Mouse (Mus musculus) erythroblast, embryonic 14.5 days (primary cell): ENCODE measurements around the gene Trim17. TPM values are rescaled to one million over a fixed set of nuclear protein-coding genes. Genes with fewer than 3 reads are reported as not detected.

Experiments
- H3K27me3 ChIP-seq: 2 replicates; pipeline ENCODE4 v1.6.1; 2012; ENCODE audit warnings: inconsistent platforms; ENCODE audit not compliant: control insufficient read depth
- H3K36me3 ChIP-seq: 2 replicates; pipeline ENCODE4 v1.6.1; 2012; ENCODE audit warnings: mild to moderate bottlenecking, inconsistent platforms; ENCODE audit not compliant: control insufficient read depth
- H3K4me1 ChIP-seq: 2 replicates; pipeline ENCODE4 v1.6.1; 2012; ENCODE audit warnings: inconsistent platforms; ENCODE audit not compliant: control insufficient read depth
- H3K4me3 ChIP-seq: replicated peaks from 2 replicates; pipeline ENCODE3; 2012; ENCODE audit warnings: moderate library complexity, mild to moderate bottlenecking, inconsistent platforms
- H3K9me3 ChIP-seq: 2 replicates; pipeline ENCODE4 v1.6.1; 2012; ENCODE audit warnings: low read length, inconsistent platforms, mixed read lengths; ENCODE audit not compliant: control insufficient read depth
- GATA1 ChIP-seq: IDR thresholded peaks from 2 replicates; pipeline ENCODE4 v1.6.1; 2012; ENCODE audit warnings: low read length, inconsistent platforms, mixed read lengths
- TAL1 ChIP-seq: IDR thresholded peaks from 3 replicates; pipeline ENCODE4 v1.6.1; 2012; ENCODE audit warnings: low read length, inconsistent platforms, mixed read lengths
- polyA plus RNA-seq: library from polyadenylated mRNA; stranded (reverse); fragments of >175 nt; gene quantifications from 2 replicates; pipeline ENCODE4 v1.2.3, GENCODE M21; 2012

Trim17 gene
- polyA plus RNA-seq, 1 experiment, result 0.14 TPM

DNA sequence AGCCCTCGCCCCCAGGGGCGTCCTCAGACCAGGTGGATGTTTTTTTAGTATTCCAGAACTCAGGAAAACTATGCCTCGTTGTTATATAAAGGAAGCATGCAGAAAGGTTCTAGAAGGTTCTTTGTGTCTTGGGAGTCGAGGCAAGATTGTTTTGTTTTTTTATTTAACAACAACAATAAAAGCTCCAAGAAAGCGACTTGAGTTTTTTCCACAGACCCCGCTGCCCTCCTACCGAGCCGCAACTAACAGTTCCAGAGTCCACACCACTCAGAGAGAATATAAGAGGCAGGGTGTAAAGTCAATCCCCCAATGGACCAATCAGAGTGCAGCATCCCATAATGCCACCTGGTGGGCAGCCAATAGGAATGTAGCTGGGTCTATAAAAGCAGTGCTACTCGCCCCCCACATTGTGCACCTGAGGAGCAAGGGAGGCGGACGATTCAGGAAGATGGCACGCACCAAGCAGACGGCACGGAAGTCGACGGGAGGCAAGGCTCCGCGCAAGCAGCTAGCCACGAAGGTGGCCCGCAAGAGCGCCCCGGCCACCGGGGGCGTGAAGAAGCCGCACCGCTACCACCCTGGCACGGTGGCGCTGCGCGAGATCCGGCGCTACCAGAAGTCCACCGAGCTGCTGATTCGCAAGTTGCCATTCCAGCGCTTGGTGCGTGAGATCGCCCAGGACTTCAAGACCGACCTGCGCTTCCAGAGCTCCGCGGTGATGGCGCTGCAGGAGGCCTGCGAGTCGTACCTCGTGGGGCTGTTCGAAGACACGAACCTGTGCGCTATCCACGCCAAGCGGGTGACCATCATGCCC, 7.1 kb downstream of the Trim17 start:
- H3K9me3 ChIP-seq, result peaks cover 16% of the 10 kb centered on the region
- peaks cover 25% of the 10 kb centered on the region for H3K36me3 ChIP-seq
- H3K4me1 ChIP-seq, result peaks cover 50% of the 10 kb centered on the region
- no peak overlapping the region for H3K4me3 ChIP-seq
- H3K27me3 ChIP-seq, result peaks cover 50% of the 10 kb centered on the region
- TF ChIP-seq GATA1 (no peak), TAL1 (no peak)

DNA sequence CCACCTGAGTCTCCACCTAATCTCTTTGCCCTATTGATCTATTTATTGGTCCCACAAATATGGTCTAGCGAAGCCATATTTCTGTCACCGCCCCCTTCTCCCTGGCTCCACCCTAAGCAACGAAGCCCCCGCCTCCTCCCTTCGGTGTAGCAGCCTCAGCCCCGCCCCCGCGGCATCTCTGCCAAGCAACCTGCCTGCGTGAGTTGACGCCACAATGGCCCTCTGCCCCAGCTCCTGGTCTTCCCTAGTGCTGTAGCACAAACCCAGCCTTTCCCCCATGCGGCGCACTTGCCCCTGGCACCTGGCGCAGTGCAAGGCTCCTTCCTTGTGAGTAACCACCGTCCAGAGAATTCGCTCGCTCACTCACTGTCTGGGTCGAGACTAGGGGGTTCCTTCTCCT, 9.1 kb downstream of the Trim17 start:
- H3K4me3 ChIP-seq, result no peak overlapping the region
- peaks cover 50% of the 10 kb centered on the region for H3K27me3 ChIP-seq
- peaks cover 7% of the 10 kb centered on the region for H3K36me3 ChIP-seq
- H3K9me3 ChIP-seq, result peaks cover 16% of the 10 kb centered on the region
- H3K4me1 ChIP-seq, result peaks cover 34% of the 10 kb centered on the region
- no peak for TF ChIP-seq TAL1
- TF ChIP-seq GATA1, result no peak

DNA sequence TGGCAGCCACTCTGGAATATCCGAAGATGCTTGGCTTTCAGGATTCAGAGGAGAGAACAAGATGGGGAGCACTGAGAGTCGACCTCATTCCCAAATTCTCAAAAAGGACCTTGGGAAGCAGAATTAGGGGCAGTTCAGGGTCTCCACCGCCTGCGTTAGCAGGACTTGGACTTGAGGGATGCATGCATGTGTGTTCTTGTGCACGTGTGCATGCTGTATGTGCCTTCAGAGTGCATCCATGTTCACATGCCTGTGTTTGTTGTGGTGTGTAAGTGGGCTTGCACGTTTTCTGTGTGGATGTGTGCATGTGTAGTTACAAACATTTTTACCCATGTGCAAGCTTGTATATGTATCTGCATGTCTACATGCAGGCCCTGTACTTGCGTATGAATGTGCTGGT, 9.7 kb downstream of the Trim17 start:
- no peak for TF ChIP-seq GATA1
- TF ChIP-seq TAL1, result no peak
- peaks cover 32% of the 10 kb centered on the region for H3K4me1 ChIP-seq

DNA sequence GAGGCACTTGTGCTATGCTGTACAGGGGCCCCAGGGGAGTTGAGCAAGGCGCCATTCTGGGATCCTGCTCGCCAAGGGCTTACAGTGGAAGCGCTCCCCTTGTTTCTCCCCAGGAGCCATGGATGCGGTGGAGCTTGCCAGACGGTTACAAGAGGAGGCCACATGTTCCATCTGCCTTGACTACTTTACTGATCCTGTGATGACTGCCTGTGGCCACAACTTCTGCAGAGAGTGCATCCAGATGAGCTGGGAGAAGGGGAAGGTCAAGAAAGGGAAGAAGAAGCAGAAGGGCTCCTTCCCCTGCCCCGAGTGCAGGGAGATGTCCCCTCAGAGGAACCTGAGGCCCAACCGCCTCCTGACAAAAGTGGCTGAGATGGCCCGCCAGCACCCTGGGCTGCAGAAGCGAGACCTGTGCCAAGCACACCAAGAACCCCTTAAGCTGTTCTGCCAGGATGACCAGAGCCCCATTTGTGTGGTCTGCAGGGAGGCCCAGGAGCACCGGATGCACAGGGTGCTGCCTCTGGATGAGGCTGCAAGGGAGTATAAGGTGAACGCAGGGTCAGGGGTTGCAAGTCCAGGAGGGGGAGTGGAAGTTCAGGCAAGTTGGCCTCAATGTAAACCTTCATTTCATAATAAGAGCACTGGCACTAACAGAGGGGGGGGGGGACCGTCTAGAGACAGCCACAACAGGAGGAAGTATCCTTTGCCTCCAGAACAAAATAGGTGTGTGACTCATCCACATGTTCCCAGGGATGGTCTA, 10.7 kb downstream of the Trim17 start:
- Histone ChIP-seq H3K27me3 (peaks cover 49% of the 10 kb centered on the region), H3K4me3 (no peak overlapping the region), H3K9me3 (peaks cover 16% of the 10 kb centered on the region), H3K36me3 (peaks cover 12% of the 10 kb centered on the region), H3K4me1 (peaks cover 25% of the 10 kb centered on the region)
- TF ChIP-seq GATA1 (no peak), TAL1 (no peak)

More for the DNA sequence above, 9.7 kb downstream of the Trim17 start:
- H3K36me3 ChIP-seq, result peaks cover 6% of the 10 kb centered on the region
- peaks cover 50% of the 10 kb centered on the region for H3K27me3 ChIP-seq
- peaks cover 16% of the 10 kb centered on the region for H3K9me3 ChIP-seq
- H3K4me3 ChIP-seq, result no peak overlapping the region

DNA sequence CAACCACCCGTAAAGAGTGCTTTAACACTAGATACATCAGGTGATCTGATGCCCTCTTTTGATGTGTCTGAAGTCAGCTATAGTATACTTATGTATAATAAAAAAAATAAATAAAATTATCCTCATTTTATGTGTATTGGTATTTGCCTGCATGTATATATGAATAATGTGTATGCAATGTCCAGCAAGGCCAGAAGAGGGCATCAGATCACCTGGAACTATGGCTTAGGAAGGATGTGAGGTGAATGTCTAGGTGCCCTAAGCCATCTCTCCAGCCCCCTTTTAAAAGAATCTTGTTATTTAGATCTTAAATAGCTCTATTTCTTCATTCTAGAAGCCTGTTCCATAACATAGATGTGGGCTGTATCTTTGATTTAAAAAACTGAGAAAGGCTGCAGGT, 12.9 kb downstream of the Trim17 start:
- peaks cover 2% of the 10 kb centered on the region for H3K9me3 ChIP-seq
- peaks cover 20% of the 10 kb centered on the region for H3K4me1 ChIP-seq
- no peak overlapping the region for H3K4me3 ChIP-seq
- peaks cover 27% of the 10 kb centered on the region for H3K27me3 ChIP-seq
- TF ChIP-seq TAL1 (no peak), GATA1 (no peak)
- peaks cover 33% of the 10 kb centered on the region for H3K36me3 ChIP-seq

DNA sequence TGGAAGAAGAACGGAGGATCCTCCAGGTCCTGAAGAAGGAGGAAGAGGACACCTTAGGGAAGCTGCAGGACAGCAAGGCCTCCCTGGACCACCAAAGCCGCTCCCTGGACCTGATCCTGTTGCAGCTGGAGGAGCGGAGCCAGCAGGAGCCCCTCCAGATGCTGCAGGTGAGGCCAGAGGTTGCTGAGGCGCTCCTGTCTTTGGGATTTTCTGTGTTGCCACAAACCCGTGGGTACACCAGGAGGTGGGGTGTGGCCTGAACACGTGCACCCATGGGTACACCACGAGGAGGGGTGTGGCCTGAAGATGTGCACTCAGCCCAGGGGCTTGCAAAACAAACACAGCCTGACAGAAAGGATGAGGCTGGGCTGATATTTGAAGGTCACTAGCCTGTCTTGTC, 14.1 kb downstream of the Trim17 start:
- TF ChIP-seq GATA1 (no peak), TAL1 (no peak)
- peaks cover 17% of the 10 kb centered on the region for H3K4me1 ChIP-seq
- H3K4me3 ChIP-seq, result no peak overlapping the region
- peaks cover 15% of the 10 kb centered on the region for H3K27me3 ChIP-seq
- H3K9me3 ChIP-seq, result no peaks in the 10 kb centered on the region
- H3K36me3 ChIP-seq, result peaks cover 35% of the 10 kb centered on the region

DNA sequence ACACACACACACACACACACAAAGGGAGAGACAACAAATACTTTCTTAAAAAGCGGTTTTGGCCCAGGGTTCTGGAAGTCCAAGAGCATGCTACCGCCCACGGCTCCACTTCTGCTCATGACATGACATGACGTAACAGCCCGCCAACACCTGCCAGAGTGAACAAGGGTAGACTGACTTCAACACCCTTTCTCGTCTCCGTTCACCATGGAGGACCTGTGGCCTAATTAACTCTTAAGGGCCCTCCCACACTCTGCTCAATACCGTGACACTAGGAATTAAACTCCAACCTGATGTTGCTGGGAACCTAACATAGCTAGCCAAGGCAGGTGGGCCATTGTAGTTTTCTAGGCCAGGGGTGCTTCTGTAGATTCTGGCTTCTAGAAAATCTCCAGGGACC, 14.5 kb downstream of the Trim17 start:
- no peaks in the 10 kb centered on the region for H3K9me3 ChIP-seq
- no peak overlapping the region for H3K4me3 ChIP-seq
- peaks cover 17% of the 10 kb centered on the region for H3K4me1 ChIP-seq
- peaks cover 11% of the 10 kb centered on the region for H3K27me3 ChIP-seq
- no peak for TF ChIP-seq GATA1
- peaks cover 35% of the 10 kb centered on the region for H3K36me3 ChIP-seq

DNA sequence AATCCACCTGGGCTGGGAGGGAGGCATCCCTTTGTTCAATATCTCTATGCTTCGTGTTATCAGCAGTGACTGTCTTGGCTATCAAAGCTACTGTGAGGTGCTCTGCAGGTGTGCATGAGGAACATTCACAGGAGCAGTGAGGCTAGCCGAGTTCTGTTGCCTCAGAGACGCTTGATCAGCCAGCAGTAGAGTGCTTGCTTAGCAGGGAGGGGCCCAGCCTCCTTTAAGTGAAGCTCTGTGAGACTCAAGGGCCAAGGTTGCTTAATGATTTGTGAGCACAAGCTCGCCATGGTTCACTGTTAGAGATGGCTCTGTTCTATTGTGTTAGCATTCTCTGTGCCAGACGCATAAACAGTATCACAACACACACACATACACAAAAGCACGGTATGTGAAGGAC, 15.2 kb downstream of the Trim17 start:
- TF ChIP-seq TAL1 (no peak), GATA1 (no peak)
- Histone ChIP-seq H3K4me1 (peaks cover 22% of the 10 kb centered on the region), H3K4me3 (no peak overlapping the region), H3K36me3 (peaks cover 39% of the 10 kb centered on the region), H3K9me3 (no peaks in the 10 kb centered on the region), H3K27me3 (peaks cover 8% of the 10 kb centered on the region)

DNA sequence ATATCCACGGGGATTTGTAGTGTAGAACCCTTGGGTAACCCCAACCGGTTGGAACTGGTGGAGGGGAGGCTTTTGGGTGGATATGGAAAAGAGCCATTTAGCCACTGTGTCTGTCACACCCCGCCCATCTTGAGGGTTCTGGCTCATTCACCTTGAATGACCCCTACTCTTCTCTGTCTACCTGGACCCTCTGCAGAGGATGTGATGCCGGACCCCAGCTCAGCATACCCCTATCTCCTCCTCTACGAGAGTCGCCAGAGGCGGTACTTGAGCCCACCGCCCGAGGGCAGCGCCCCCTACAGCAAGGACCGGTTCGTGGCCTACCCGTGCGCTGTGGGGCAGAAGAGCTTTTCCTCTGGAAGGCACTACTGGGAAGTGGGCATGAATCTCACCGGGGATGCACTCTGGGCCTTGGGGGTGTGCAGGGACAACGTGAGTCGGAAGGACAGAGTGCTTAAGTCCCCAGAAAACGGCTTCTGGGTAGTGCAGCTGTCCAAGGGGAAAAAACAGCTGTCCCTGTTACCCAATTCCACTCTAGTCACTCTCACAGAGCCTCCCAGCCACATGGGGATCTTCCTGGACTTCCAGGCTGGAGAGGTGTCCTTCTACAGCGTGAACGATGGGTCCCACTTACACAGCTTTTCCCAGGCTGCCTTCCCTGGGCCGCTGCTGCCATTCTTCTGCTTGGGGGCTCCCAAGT, 16.5 kb downstream of the Trim17 start:
- TF ChIP-seq TAL1 (no peak), GATA1 (no peak)
- H3K27me3 ChIP-seq, result no peaks in the 10 kb centered on the region
- H3K36me3 ChIP-seq, result peaks cover 40% of the 10 kb centered on the region
- H3K4me3 ChIP-seq, result no peak overlapping the region
- peaks cover 30% of the 10 kb centered on the region for H3K4me1 ChIP-seq
- no peaks in the 10 kb centered on the region for H3K9me3 ChIP-seq
